7 mouse cellular contexts compared by ENCODE assay signal in genomic region chr5:142557397-142558067, GRCm38 (mm10). TPM values are rescaled to one million over a fixed set of nuclear protein-coding genes. Genes with fewer than 3 reads are reported as not detected.
A peak's percentile ranks its signal among the peaks of the same experiment; 100 is the strongest.
DNase-seq lines count a peak whose midpoint lies in the region; ATAC-seq and TF ChIP-seq lines count a peak whose summit lies in the region.

No protein-coding gene starts in this region.

- H3K4me3 ChIP-seq in kidney, embryonic 15.5 days (replicated peaks), result no peak overlapping the region
- H3K4me3 ChIP-seq in myocyte, result no peak overlapping the region

- no peaks in the 10 kb centered on the region for H3K79me2 ChIP-seq in myocyte (ENCODE audit: control insufficient read depth, insufficient read depth)

- no peaks in the 10 kb centered on the region for H3K27me3 ChIP-seq in kidney, embryonic 15.5 days
- peaks cover 3% of the 10 kb centered on the region for H3K27me3 ChIP-seq in myocyte (ENCODE audit: control insufficient read depth, insufficient read depth, insufficient read length)
- no peaks in the 10 kb centered on the region for H3K27me3 ChIP-seq in splenic B cell, adult 2 months (ENCODE audit: control insufficient read depth, insufficient read depth, low read length, poor library complexity, severe bottlenecking)

- H3K9ac ChIP-seq in kidney, embryonic 15.5 days, result no peak overlapping the region

- H3ac ChIP-seq in myocyte (ENCODE audit: control insufficient read depth, insufficient read length), result no peak overlapping the region

- peak overlapping the region; percentile 25; the same call in 1 of the 2 replicates for H3K4me2 ChIP-seq in kidney, embryonic 15.5 days
- peak overlapping the region; percentile 76 for H3K4me2 ChIP-seq in myocyte (ENCODE audit: low read depth)

- no peaks in the 10 kb centered on the region for H3K9me3 ChIP-seq in kidney, embryonic 15.5 days (replicated peaks)

- DNase-seq in adrenal gland, postnatal 25 days, result peak; percentile 84
- peak; percentile 74 for DNase-seq in embryo, embryonic 11.5 days (ENCODE audit: low read depth, low spot score)
- peak; percentile 75 to 82 for DNase-seq in gastrocnemius, postnatal 4 days (ENCODE audit: low spot score in 2 of 2)
- peak; percentile 80 for DNase-seq in liver
- DNase-seq in splenic B cell, adult 2 months (ENCODE audit: low read depth, low spot score), result peak; percentile 60

- no peak for TF ChIP-seq POLR2A in myocyte (IDR thresholded peaks at IDR 0.05; ENCODE audit: insufficient read length, low read depth)

- no peak overlapping the region for H3K27ac ChIP-seq in kidney, embryonic 15.5 days

- 0 out of 2 replicates have a peak, but pooled peaks have one; percentile 52 for ATAC-seq in kidney, embryonic 15.5 days (replicated peaks; ENCODE audit: low FRiP score)

- 27% methylated on average over 15 of the region's 21 CpGs for WGBS in kidney, embryonic 15.5 days

- H3K4me1 ChIP-seq in kidney, embryonic 15.5 days, result no peaks in the 10 kb centered on the region

- H3K36me3 ChIP-seq in kidney, embryonic 15.5 days, result no peaks in the 10 kb centered on the region
- no peaks in the 10 kb centered on the region for H3K36me3 ChIP-seq in myocyte (ENCODE audit: control insufficient read depth, insufficient read depth)
- no peaks in the 10 kb centered on the region for H3K36me3 ChIP-seq in splenic B cell, adult 2 months (ENCODE audit: control insufficient read depth, insufficient read depth, low read length, poor library complexity, severe bottlenecking)

TF ChIP-seq in myocyte, 11 proteins besides CTCF, POLR2A, EP300 and RAD21:
- TF ChIP-seq MYOD1 (IDR thresholded peaks at IDR 0.05; ENCODE audit: control insufficient read depth in 1 of 3, insufficient read length in 2 of 3, low read depth in 2 of 3) (peak in 1 of 3 experiments; percentile 1), MYOG (IDR thresholded peaks at IDR 0.05; ENCODE audit: control insufficient read depth in 1 of 3, insufficient read depth in 1 of 3, insufficient read length in 2 of 3, low read depth in 2 of 3) (peak in 1 of 3 experiments; percentile 6), TCF3 (IDR thresholded peaks at IDR 0.05; ENCODE audit: insufficient read length, low read depth) (no peak), USF1 (IDR thresholded peaks at IDR 0.05; ENCODE audit: low read depth) (no peak), REST (IDR thresholded peaks at IDR 0.05; ENCODE audit: insufficient read depth, insufficient read length) (no peak), E2F4 (IDR thresholded peaks at IDR 0.05; ENCODE audit: insufficient read depth) (no peak), SRF (IDR thresholded peaks at IDR 0.05; ENCODE audit: control insufficient read depth, insufficient read length, low read depth) (no peak), CEBPB (IDR thresholded peaks at IDR 0.05; ENCODE audit: insufficient read depth, poor library complexity, severe bottlenecking) (no peak)
TF ChIP-seq in myocyte: peak in this region for 2.

RNA-seq across cellular contexts. Expression of gene Radil, which starts 6.6 kb away (rescaled TPM):
- 2.9 and 8.1 TPM in 2 replicates for total RNA-seq in adrenal gland, postnatal 25 days (2021)
- total RNA-seq in gastrocnemius, postnatal 4 days (2021), result 1 to 10 TPM; 7.2 to 7.9 TPM
- polyA plus RNA-seq in kidney, embryonic 15.5 days (2015; fragmentation: Nextera tagmentation; extraction: Ambion mirVana), result 1.8 and 2.5 TPM in 2 replicates
- polyA plus RNA-seq in myocyte (2012; fragmentation: generic; extraction: Trizol), result 1.6 TPM

RNA-seq across cellular contexts. Expression of gene Papolb, which starts 27.7 kb away (rescaled TPM):
- total RNA-seq in adrenal gland, postnatal 25 days (2021), result 0.19 and 0.30 TPM in 2 replicates
- total RNA-seq in gastrocnemius, postnatal 4 days (2021), result under 1 TPM; 0.23 to 0.66 TPM
- 0.04 and 0.08 TPM in 2 replicates for polyA plus RNA-seq in kidney, embryonic 15.5 days (2015; fragmentation: Nextera tagmentation; extraction: Ambion mirVana)
- polyA plus RNA-seq in myocyte (2012; fragmentation: generic; extraction: Trizol), result 0.02 TPM

RNA-seq across cellular contexts. Expression of gene Mmd2, which starts 51.1 kb away (rescaled TPM):
- total RNA-seq in adrenal gland, postnatal 25 days (2021), result 28.5 and 32.3 TPM in 2 replicates
- under 1 TPM; 0.27 to 0.39 TPM for total RNA-seq in gastrocnemius, postnatal 4 days (2021)
- 0.51 and 1.3 TPM in 2 replicates for polyA plus RNA-seq in kidney, embryonic 15.5 days (2015; fragmentation: Nextera tagmentation; extraction: Ambion mirVana)
- polyA plus RNA-seq in myocyte (2012; fragmentation: generic; extraction: Trizol), result not detected

Comparison
In these comparisons a context has a peak if more than half of its experiments do, and no peak if none do; other contexts are left out.
1. RNA of gene Mmd2, which starts 51.1 kb away (total RNA-seq): 28.5 to 32.3 TPM in adrenal gland, postnatal 25 days; 0.27 to 0.39 TPM in gastrocnemius, postnatal 4 days; every median in the first group is over 10 times any median in the second.
2. Peak in every context shown above with its lines, with median percentiles within 50 percentile points of each other: DNase-seq.